Mouse (Mus musculus) Muller cell, postnatal 12 days (primary cell): ENCODE measurements around the gene Gpx3.
"Not testable (repeated sequence)": the region's sequence is repeated elsewhere in the genome, so short reads cannot be mapped to it uniquely, and the experiment has no call there.

Experiments used
- DNase-seq: peaks from one replicate; pipeline ENCODE4 v3.0.0-alpha.2; 2015; ENCODE audit errors: inconsistent ontology term

Gene Gpx3

DNA sequence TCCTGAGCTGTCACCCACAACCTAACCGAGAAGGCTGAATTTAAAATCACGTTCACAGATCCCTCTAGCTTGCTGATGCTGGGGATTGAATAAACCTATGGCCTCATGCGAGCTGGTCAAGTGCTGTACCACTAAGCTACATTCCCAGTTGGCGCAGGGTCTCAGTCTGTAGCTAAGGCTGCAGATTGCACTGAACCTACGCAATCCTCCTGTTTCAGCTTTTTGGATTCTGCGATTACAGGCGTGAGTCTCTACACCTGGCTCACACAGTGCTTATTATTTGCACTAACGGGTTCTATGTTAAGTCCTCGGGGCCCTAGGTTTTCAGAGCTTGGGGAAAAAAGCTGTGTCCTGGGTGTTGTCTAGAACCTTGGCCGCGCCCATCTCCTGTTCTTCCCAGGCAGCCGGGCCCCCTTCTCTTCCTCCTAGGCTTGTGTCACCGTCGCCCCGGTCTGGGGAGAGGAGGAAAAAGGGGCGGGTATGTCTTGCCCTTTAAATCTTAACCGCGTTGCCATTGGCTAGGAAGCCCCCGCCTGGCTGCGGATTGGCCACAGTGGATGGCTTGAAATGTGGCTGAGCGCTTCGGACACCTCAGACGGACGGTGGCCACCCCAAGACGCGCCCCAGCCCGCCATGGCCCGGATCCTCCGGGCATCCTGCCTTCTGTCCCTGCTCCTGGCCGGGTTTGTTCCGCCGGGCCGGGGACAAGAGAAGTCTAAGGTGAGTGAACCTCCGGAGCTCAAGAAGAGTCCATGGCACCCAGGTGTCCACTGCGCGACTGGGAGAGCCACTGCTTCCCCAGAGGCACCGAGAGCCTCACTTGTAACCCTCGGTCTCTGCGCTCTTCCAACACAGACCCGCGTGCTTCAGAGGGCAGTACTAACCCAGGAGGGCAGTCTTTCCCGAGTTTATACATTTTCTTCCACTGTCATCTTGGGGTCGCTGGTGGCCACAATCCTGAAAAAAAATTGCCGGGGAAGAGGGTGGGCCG, at the start of gene Gpx3:
TSS of gene Gpx3 (plus strand) at position 121 of the 991 bp plus-strand sequence.
- peak; percentile 77 for DNase-seq

- DNase-seq = not testable (repeated sequence)
These were observed 43.4 kb upstream of the Gpx3 start for GRCm38 (mm10) chr11:54858880-54859279.

DNA sequence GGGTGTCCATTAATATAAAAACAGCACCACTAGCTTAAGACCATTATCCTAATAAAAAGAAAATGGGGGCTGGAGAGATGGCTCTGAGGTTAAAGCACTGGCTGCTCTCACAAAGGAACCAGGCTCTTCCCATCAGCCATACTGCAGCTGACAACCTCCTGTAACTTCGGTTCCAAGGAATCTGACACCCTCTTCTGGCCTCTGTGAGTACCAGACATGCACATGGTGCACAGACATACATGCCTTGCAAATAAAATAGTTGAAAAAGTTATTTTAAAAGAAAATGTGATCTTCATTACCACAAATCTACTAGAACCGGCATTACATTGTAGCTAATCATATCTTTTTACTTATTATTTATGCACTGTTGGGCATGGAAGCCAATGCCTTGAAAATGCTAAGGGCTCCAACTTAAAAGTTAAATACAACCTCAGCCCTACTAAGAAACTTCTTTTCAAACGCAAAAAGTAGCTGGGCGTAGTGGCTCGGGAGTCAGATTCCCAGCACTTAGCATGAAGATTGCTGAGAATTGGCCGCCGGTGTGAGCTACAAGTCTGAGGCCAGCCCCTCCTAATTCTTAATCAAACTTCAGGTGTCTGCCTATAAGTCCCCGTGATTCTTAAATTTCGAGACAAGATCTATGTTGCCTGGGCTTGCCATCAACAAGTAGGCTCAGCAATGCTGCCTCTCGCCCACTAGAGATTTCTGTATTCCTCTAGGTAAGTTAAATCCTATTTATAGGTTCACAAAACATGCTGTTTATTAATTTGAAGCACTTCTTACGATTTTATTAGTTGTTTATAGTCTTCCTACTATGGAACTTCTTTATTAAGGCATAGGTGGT, 42.7 kb upstream of the Gpx3 start:
- DNase-seq = no peak

GRCm38 (mm10) chr11:54860256-54861038, 41.8 kb upstream of the Gpx3 start, which contains the start of gene Lyrm7:
Gene Lyrm7 (minus strand): TSS chr11:54860916.
- peak; percentile 97 for DNase-seq

DNA sequence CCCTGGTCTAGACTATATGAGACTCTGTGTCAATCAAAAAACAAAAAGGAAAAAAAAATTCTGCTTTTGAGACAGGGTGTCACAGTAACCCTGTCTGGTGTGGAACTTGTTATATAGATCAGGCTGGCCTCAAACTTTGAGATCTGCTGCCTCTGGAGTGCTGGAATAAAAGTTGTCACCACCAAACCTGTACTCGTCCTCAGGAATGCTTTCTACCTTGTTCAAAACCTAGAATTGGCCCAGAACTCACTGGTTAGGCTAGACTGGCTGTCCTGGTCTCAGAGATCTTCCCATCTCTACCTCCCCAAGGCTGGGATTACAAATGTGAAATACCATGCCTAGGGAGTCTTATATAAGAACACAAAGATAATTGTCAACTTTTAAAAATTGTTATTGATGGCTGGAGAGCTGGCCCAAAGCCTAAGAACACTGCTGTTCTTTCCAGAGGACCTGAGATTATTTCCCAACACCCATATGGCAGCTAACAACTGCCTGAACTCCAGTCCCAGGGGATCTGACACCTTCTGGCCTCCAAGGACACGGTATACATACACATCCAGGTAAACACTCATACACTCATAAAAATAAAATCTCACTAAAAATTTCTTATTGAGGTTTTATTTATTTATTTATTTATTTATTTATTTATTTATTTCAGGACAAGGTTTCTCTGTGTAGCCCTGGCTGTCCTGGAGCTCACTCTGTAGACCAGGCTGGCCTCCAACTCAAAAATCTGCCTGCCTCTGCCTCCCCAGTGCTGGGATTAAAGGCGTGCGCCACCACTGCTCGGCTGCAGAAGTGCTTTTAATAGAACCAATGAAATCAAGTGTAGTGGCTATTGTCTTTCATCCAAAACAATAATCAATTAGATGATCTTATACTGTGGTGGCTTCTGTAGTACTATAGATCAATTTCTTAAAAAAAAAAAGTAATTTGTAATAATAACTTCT, 40.5 kb upstream of the Gpx3 start:
- no peak for DNase-seq

GRCm38 (mm10) chr11:54862621-54863520, 39.4 kb upstream of the Gpx3 start:
- no peak for DNase-seq

GRCm38 (mm10) chr11:54865330-54866085, 36.7 kb upstream of the Gpx3 start:
- no peak for DNase-seq

GRCm38 (mm10) chr11:54866119-54867048, 35.9 kb upstream of the Gpx3 start, which contains the start of gene Hint1:
Gene Hint1 (plus strand): TSS chr11:54866383.
- DNase-seq = peak; percentile 95

- DNase-seq = no peak
These were observed 35.2 kb upstream of the Gpx3 start for GRCm38 (mm10) chr11:54867049-54867385.

DNA sequence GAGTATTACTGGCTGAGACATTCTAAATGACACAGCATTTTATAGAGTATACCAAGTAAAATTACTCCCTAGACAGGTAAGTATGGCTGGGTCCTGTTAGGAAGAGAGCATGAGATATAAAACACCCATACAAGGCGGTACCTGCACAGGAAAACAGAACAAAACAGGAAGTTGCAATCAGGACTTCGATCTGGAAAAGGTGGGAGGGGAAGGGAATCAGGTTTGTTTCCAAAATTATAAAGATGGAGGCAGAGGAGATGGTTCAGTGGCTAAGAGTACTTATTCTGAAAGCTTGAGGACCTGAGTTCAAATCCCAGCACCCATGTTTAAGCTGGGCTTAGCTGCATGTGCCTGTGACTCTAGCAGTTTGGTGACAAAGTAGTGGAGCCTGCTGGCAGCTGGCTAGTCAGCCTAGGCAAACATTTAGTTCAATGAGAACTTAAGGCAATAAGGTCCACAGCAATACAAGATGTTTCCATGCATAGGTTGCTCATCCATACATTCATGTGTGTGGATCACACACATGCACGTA, 34.3 kb upstream of the Gpx3 start:
- DNase-seq = no peak

DNA sequence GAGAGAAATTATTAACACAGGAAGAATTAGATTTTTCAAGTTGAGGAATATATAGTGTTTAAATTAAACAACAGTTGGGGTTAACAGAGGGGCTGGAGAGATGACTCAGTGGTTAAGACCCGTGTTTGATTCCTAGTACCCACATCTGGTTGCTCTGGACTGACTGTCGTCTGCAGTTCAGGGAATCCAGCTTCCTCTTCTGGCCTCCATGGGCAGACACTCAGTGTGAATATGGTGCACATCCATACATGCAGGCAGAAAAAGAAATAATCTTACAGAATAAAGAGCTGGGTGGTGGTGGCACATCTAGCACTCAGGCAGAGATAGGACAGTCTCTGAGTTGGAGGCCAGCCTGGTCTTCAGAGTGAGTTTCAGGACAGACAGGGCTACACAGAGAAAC, 33.8 kb upstream of the Gpx3 start:
- DNase-seq = no peak

DNA sequence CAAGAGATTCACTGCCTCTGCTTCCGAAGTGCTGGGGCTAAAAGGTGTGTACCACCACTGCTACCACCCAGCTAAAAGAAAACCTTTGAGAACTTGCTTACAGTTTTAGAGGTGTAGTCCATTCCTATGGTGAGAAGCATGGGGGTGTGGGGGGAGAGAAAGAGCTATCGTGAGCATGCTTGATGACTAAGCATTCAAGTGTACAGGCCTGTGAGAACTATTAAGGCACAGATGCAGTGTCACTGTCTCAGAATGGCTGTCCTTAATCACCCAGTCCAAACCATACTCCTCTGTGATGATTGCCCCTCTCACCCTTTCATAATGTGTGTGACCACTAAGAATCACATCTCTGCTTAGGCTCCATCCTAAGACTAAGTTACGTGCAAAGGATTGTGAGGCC, 32.9 kb upstream of the Gpx3 start:
- DNase-seq = no peak

DNA sequence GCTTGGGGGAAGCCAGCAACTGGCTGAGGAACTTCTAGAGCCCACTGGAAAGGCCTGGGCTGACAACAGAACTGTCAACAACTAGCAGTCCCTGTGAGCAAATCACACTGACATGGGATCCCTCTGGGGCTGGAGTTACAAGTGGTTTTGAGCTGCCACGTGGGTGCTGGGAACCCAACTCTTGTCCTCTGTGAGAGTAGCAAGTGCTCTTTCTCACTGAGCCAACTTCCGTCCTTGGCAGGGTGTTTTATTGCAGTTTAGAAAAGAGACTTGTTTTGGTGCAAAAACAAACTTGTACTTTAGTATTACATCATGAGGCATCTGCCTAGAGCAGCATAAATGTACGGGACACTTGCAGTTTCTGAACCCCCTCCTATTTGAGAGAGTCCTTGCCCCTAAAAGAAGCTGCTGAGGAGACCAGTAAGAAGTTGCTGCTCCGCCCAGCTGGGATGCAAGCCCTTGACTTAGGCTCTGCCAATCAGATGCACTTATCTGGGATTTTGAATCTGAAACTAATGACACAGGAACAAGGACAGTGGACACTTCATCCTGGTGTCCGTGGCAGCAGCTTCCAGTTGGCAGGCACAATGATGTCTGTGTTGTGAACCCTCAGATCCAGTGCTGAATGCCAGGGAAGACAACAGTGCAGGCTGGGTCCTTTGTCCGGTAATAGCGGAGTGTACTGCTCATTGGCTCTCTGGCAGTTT, 30.3 kb upstream of the Gpx3 start:
- DNase-seq = peak; percentile 84

DNA sequence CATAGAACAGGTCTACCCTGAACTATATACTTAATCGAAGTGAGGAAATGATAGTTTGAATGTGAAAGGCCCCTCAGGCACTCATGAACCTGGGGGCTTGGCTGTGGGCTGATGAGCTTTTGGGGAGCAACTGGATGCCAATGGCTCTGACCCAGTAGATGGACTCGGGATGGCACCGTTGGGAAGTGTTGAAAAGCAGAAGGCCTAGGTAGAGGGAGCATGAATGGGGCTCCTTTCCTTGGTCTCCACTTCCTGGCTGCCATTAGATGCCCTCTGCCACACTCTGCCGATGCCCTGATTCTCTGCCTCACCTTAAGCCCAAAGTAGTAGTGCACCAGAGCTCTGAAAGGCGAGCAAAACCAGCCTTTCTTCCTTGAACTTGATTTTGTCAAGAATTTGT, 26.2 kb upstream of the Gpx3 start:
- DNase-seq = no peak

- no peak for DNase-seq
These were observed 23.4 kb upstream of the Gpx3 start for GRCm38 (mm10) chr11:54878893-54879292.

GRCm38 (mm10) chr11:54879434-54879833, 22.8 kb upstream of the Gpx3 start:
- DNase-seq = no peak

DNA sequence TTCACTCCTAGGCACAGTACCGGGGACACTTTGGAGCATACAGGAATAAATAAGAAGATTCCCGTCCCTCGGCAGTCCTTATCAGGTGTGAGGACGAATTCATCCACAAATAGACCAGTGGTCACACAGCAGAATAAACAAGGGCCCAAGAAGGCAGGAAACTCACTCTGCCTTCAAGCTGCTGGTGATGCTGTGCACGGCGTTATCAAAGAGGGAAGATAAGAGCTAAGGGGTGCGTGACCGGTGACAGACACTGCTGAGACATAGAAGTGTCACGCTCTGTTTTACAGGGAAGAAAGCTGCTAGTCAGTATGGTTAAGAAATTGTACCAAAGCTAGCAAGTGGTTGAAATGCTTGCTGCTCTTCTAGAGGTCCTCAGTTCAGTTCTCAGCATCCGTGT, 22.3 kb upstream of the Gpx3 start:
- no peak for DNase-seq
